Mouse (Mus musculus): ENCODE data around the gene 1110051M20Rik.

Gene 1110051M20Rik

DNA sequence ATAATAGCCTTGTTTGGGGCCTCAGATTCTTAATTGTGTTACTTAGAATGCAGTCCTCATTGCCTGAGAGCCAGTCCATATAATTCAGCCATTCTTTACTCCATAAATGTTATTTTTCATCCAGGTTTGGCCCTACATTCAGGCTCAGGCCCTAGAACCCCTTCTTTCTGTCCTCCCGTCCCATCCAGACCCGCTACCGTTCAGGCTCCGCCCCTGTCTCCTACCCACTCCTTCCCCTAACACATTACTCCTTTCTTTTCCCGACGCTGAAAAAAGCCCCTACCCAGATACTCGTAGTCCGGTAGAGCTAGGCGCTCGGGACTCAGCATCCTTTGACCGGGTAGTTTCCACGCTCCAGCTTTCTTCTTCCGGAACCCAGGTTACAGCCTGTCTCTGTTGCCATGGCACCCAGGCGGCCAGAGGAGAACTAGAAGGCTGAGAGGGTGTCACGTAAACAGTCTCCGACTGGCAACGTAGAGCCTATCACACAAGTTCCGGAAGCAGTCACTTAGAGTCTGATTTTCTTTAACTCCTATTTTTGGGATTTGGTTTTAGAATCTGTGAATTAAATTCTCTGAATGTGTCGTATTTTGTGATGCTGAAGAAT lies at the start of gene 1110051M20Rik:
1110051M20Rik (minus strand) TSS at position 419 of the 607 bp plus-strand sequence.
- peak; percentile 76 to 84 for DNase-seq

DNA sequence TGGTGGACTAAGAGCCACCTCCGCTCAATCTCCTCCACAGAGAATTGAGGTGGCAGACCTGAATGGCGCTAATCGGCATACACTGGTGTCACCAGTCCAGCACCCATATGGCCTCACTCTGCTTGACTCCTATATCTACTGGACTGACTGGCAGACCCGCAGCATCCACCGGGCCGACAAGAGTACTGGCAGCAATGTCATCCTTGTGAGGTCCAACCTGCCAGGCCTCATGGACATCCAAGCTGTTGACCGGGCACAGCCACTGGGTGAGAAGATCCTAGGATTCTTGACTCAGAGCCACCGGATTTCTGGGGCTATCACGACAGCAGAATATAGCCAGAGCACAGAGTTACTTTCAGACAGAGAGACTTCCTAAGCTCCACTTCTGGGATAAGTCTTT lies 49.5 kb upstream of the 1110051M20Rik start:
- DNase-seq: no peak

DNA sequence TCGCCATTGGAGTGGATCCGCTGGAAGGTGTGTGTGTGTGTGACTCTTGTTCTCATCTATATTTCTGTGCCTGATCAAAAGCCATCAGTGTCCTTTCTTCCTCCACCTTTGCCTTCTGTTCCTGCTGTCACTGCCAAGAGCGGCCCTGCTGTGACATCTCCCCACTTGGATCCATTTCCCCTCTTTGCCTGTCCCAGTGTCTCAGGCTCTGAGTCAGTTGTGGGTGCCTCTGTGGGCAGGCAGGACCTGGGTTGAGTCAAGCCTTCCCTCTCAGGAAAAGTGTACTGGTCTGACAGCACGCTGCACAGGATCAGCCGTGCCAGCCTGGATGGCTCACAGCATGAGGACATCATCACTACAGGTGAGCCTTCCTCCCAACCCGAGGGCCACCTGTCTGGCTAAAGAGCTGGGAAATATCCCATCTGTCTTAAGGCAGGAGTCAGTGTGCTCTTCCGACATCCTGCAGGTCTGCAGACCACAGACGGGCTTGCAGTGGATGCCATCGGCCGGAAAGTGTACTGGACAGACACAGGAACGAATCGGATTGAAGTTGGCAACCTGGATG lies 47.6 kb upstream of the 1110051M20Rik start:
- no peak for DNase-seq

DNA sequence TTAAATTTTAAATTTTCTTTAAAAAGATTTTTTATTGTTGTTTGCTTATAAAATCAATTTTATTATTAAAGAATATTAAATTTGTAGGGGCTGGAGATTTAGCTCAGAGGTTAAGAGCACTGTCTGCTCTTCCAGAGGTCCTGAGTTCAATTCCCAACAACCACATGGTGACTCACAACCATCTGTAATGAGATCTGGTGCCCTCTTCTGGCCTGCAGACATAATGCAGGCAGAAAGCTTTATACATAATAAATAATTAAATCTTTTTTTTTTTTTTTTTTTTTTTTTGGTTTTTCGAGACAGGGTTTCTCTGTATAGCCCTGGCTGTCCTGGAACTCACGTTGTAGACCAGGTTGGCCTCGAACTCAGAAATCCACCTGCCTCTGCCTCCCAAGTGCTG lies 42.8 kb upstream of the 1110051M20Rik start:
- DNase-seq: peak in 1 of 2 experiments; percentile 24

DNA sequence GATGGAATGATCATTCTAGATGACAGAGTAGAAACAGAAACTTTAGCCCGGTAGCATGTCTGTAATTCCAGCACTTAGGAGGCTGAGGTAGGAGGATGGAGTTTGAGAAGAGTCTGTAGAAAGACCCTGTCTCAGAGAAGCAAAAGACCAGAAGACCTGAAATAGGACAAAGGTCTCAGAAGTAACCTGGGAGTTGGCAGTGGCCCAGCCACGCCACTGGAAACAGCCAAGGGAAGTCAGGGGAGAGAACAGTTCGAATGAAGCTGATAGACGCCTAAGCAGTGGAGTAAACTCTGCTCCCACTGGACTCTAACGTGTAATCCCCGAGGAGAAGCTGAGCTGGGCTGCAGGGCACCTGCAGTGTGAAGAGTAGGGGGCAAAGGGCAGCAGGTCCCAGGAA lies 40.8 kb upstream of the 1110051M20Rik start:
- DNase-seq: no peak

DNA sequence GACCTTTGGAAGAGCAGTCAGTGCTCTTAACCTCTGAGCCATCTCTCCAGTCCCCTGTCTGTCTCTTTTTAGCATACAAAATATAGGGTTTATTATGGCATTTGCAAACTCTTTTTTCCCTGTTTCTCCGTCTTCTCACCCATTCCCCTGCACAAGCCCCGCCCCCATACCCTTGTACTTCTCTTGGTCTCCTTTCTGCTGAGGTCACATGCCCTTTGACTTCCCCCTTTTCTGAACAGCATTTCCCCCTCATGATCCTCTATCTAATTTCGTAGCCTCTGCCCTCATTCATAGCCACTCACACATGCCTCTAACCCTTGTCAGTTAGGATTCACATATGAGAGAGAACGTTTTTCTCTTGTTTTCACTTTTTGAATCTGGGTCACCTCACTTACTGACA lies 40.2 kb upstream of the 1110051M20Rik start:
- DNase-seq: no peak

DNA sequence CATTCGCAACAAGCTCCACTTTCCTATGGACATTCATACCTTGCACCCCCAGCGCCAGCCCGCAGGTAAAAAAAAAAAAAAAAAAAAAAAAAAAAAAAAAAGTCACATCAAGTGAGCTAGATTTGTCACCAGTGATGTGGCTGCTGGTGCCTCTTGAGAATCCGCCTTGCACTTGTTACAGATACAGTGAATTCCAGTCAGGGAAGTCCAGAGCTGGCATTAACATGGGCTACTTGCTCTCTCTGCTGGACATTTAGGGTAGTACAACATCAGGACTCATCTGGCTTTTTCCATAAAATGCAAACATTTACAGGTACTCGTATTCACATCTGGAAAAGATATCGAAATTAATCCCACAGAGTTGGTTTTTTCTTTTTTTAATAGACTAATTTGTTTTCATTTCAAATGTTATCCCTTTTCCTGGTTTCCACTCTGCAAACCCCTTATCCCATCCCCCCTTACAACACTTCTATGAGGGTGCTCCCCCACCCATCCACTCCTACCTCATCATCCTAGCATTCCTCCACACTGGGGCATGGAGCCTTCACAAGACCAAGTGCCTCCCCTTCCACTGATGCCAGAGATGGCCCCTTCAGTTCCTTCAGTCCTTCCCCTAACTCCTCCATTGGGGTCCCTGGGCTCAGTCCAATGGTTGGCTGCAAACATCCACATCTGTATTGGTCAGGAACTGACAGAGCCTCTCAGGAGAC lies 36.5 kb upstream of the 1110051M20Rik start:
- no peak for DNase-seq

DNA sequence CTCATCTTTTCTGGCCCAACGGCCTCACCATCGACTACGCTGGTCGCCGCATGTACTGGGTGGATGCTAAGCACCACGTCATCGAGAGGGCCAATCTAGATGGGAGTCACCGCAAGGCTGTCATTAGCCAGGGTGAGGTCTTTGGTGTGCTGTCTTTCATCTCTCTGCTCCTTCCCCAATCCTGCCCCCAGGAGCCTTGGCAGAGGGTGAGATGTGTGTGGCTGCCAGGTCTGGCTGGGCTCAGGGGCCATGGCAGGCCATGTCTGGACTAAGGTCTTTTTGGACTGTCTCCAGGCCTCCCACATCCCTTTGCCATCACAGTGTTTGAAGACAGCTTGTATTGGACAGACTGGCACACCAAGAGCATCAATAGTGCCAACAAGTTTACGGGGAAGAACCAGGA lies 35.9 kb upstream of the 1110051M20Rik start:
- no peak for DNase-seq

DNA sequence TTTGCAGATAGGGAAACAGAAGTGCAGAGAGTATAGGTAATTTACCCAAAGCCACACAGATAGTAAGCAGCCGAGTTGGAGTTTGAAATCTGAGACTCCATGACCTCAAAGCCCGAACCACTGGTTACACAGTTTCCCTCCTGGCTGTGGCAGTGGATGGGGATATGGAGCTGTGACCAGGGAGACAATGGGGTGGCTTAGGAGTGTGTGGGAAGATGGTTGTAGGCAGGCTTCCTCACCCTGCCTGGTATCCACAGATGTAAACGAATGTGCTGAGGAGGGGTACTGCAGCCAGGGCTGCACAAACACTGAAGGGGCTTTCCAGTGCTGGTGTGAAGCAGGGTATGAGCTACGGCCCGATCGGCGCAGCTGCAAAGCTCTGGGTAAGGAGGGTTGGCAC lies 32.3 kb upstream of the 1110051M20Rik start:
- DNase-seq: no peak

DNA sequence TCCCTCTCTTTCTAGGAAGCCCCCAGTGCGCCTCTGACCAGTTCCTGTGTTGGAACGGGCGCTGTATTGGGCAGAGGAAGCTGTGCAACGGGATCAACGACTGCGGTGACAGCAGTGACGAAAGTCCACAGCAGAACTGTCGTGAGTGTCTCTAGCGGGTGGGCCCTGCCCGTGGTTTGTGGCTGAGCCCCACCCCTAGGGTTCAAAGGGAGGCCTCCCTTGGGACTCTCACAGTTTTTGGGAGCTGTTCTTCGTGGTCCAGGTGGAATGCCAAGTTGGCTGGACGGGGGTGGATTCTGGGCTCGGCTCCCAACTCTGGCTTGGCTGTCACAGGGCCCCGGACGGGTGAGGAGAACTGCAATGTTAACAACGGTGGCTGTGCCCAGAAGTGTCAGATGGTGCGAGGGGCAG lies 31.8 kb upstream of the 1110051M20Rik start:
- DNase-seq: no peak

DNA sequence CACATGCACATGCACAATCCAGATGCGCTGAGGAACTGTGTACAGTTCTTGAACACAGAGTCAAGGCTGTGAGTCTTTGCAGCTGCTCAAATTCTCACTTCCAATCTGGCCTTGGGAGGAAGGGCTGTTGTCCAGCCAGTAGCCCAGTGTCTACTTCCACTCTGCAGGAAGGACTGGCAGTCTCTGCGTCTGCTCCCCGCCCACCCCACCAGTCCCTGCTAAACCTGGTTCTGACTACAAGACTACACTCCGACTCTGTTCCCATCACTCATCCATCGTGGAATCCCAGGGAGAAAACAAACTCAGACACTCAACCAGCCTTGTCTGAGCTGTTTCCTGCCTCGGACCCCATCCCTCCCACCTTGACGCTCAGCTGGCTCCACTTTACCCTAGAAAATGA lies 31.3 kb upstream of the 1110051M20Rik start:
- DNase-seq: no peak

DNA sequence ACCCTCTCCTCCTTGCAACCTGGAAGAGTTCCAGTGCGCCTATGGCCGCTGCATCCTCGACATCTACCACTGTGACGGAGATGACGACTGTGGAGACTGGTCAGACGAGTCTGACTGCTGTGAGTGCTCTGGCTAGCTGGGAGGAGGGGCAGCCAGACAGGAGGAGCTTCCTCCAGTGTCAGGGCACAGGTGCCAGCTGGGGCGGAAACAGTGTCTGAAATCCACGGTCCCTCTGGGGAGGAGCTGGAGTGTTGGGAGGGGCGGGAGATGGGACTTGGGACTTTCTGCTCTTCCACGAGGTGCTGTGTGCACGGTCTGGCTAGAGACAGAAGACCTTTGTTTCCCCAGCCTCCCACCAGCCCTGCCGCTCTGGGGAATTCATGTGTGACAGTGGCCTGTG lies 29.9 kb upstream of the 1110051M20Rik start:
- no peak for DNase-seq

DNA sequence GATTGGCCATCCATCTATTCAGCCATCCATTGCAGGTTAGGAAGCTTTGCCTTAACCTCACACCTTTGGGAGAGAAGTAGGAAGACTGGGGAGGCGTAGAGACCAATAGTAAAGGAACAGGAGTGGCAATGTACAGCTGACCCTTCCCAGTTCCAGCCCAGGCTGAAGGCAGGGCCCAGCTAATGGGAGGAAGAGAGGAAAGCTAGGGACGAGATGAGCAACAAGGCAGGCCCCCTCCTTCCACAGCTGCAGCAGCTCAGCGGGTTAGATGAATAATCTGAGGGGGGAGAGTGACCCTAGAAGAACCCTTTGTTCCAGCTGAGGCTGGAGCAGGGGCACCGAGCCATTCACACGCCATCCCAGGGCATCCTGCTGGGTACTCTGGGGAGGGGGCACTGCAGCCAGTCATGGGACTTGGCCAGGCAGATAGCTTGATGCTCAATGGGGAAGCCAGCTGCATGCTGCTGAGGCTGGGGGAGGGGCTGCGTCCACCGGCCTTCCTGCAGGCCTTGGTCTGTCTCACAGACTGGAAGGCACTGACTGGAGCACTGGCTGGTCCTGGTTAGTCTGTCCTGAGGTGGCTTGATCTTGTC lies 25.6 kb upstream of the 1110051M20Rik start:
- no peak for DNase-seq

DNA sequence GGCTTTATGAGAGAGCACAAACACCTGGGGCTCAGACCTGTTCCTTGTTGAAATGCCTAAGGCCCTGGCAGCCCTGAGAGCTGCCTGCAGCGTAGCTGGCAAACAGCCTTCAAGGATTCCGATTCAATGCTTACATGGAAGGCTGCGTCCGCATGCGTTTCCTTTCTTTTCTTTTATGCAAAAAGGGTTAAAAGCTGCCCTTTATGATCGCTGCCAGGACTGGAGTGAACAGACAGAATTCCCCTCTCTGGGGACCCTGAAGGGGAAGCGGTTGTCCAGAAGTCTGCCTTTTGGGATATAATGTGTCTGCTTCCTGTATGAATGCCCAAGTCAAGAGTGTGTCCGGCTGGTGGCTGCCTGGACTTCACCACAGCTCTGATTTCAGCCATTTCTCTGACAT lies 23.1 kb upstream of the 1110051M20Rik start:
- DNase-seq: no peak

DNA sequence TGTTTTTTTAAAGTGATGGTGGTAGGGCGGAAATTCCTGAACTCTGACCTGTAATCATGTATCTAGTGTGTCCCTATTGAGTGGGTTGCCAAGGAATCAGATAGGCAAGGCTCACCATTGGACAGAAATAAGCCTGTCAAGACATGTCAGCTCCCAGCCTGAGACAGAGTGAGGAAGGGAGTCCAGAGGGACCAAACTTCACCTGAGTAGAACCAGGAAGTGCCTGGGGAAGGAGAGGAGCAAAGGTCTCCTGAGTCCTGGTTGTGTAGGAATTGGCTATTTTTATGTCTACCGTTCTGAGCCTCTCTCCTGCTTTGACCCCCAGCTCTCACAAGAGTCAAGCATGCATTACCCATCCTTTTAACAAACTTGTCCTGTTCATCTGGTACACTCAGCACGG lies 21.4 kb upstream of the 1110051M20Rik start:
- DNase-seq: no peak

DNA sequence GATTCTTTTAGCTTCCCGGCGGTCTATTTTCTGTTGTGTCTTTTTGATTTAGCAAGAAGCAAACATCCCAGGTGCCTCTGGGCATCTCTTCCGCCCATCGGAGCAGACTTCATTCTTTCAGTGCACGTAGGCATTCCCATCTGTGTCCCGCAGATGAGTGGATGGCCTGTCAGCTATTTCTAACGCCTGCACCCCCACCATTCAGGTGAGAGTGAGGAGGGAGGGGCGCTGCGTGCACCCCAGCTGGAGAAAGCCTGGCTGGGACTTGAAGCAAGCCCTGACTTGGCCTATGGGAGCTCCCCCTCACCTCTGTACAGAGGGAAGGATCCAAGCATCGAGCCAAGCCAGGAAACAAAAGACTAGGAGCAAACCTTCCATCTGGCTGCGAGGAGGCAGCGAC lies 18.2 kb upstream of the 1110051M20Rik start:
- DNase-seq: no peak

DNA sequence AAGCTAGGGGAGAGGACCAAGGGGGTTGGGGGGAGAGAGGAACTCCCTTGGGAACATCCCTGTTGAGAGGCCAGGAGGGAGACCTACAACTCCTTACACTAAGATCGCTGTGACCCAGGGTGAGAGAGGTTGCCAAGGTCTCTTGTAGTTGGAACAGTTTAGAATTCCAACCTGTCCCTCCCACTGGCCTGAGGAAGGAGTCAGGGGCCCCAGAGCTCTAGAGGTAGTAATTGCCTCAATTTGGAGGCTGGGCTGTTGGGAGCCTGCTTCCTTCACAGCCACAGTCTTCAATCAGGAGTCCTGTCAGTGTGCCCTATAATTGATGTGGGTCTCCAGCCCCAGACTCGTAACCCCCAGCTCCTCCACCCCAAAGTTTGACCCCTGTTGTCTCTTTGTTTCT lies 17.7 kb upstream of the 1110051M20Rik start:
- DNase-seq: no peak

DNA sequence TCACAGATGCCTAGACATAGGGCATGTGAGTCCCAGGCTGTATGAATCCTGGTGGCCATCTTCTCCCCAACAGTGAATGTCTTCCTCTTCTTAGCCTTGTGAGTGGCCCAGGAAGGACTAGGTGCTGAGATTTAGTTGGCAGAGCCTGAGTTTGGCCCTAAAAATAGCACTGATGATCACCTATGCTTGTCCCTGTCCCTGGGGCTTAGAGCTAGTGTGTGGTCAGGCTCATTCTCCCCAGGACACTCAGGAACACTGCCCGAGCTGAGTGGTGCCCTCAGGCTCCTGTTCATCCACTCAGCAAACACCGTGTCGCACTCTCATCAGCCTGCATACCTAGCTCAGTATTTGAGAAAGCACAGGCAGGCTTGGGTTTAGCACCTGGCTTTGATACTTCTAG lies 16.8 kb upstream of the 1110051M20Rik start:
- no peak for DNase-seq

DNA sequence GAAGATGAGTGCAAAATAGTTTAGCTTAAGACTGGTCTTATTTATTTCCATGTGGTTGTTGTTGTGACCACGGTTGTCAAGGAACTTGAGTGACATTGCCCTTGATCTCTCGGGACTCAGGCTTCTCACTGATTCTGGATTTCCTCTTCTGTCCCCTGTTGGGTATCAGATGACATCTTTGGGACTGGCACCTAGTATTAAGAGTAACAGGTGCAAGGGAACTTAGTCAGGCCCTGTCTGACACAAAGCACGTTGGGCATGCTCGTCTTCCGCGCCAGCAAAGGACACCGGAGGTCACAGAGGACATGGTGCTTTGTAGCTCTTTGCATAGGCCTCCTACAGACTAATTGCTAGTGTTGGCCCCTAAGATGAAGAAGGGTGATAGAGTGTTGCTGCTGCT lies 16.3 kb upstream of the 1110051M20Rik start:
- no peak for DNase-seq

DNA sequence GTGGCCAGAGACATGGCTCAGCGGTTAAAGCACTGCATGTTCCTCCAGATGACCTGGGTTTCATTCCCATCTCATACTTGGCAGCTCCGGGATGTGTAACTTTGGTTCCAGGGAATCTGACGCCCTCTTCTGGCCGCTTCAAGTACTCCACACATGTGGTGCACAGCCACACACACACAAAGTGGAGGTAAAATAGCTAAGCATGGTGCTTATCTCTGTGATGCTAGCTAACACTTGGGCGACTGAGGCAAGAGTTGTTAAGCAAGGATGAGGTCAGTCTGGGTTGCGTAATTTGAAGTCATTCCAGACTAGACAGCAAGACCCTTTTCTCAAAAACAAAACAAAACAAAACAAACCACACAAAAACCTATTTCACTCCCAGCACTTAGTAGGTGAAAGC lies 15.6 kb upstream of the 1110051M20Rik start:
- no peak for DNase-seq

DNA sequence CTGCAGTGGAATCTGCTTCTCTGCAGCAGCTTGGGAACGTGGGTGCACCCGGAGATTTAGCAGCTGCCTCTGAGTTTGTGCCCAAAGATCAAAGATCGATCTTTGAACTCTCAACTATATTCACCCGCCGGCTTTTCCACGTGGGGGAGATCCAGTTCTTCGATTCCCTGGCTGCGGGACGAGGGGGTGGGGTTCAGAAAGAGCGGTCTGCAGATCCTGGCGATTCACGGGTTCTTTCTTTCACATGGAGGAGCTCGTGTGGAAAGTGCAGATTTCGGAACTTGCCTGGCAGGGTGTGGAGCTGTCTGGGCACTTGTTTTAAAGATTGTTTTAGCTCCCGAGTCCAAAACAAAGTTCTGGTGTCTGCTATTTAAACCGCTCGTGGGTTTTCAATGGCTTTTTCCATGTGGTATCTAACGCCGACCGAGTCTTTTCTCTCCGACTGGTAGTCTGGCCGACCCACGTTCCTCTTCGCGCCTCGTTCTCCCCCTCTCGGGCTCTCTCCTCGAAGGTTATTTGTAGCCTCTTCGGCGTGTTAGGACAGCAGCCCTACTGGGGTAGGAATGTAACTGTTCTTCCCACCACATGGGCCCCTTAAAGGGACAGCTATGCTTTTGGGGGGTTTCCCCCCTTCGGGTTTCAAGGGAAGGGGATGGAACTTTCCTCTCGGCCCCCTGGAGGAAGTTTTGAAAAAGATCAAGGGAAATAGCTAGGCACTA lies 14.3 kb upstream of the 1110051M20Rik start:
- no peak for DNase-seq

DNA sequence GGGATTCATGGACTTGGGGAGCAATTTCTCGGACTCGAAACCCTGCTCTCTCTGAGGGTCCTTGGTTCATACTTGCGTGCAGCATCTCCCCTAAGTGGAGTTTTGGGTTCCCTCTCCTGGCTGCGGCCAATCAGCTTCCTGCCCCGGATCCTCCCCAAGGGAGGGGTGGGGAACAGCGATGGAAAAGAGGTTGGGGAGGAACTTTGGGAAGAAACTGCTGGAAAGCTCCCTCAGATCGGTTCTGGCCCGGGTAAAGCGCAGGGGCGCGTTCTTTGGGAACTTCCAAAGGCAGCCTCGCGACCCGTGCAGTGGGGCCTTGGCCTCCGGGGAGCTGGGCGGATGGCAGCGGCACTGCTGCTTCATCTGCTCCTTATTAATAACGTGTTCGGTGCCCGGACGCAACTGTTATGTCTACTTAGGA lies 13.8 kb upstream of the 1110051M20Rik start:
- DNase-seq: no peak

DNA sequence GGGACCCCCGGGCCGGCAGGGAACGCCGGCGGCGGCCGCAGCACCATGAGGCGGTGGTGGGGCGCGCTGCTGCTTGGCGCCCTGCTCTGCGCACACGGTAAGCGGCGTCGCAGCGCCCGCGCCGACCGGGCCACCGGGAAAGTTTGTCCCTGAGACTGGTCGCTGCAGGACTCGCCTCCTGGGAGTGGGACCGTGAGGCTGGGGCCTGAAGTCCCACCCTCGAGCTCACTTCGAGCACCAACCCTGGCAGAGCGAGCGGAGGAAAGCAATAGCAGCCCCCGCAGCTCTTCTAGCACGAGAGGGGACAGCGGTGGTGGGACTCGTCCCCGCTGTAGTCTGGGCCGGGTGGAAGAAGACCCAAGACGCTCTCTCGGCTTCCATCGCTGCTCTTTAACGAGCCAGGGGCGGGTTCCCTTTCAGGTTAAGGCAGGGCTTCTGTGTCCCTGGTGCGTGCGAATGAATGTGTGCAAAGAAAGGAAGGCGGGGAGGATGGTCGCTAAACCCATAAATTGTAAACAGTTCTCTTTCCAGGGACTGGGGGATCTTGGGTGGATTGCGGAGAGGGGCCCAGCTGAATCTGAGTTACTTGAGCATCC lies 13.2 kb upstream of the 1110051M20Rik start:
- DNase-seq: no peak

All from thymus, postnatal 36 days (tissue).